Mouse (Mus musculus): ENCODE measurements at regions not wholly inside any gene's neighbourhood (a gene's known extent, or its start where the extent isn't known, plus 50 kb on each side); places are given as distances from the start of the nearest gene placed in this dataset.

GRCm38 (mm10) chr3:21479846-21480245, 596.6 kb upstream of the Tbl1xr1 start:
- Histone ChIP-seq H3K79me2 (ENCODE audit: control insufficient read depth, insufficient read depth, low read length, poor library complexity) (no peaks in the 10 kb centered on the region), H3K4me3 (ENCODE audit: control insufficient read depth in 1 of 2, insufficient read depth in 1 of 2, low read depth in 2 of 2, low read length in 2 of 2) (no peak overlapping the region), H3K9me3 (replicated peaks; ENCODE audit: insufficient read depth, low read length) (no peaks in the 10 kb centered on the region), H3K36me3 (ENCODE audit: control insufficient read depth in 1 of 2, insufficient read depth in 2 of 2, low read length in 2 of 2) (peaks cover 0 to 4% of the 10 kb centered on the region in 2 experiments; a peak in 2 of 4 replicates), H3K4me1 (ENCODE audit: control insufficient read depth in 1 of 2, insufficient read depth in 2 of 2, low read length in 2 of 2) (no peaks in the 10 kb centered on the region; a peak in 1 of 4 replicates), H3K9ac (ENCODE audit: control insufficient read depth, low read depth, low read length, poor library complexity, severe bottlenecking) (no peak overlapping the region), H3K27ac (ENCODE audit: control insufficient read depth, low read depth, low read length) (no peak overlapping the region), H3K27me3 (ENCODE audit: control insufficient read depth in 1 of 2, insufficient read depth in 2 of 2, low read length in 2 of 2) (no peaks in the 10 kb centered on the region)
- TF ChIP-seq SIN3A (IDR thresholded peaks at IDR 0.05; ENCODE audit: low read length) = no peak
- no peak for TF ChIP-seq E2F4 (IDR thresholded peaks at IDR 0.05; ENCODE audit: borderline replicate concordance, low read depth, low read length)
- DNase-seq (ENCODE audit: low read depth, low spot score) = no peak

GRCm38 (mm10) chr3:21484052-21484451, 592.4 kb upstream of the Tbl1xr1 start:
- H3K4me3 ChIP-seq (ENCODE audit: control insufficient read depth in 1 of 2, insufficient read depth in 1 of 2, low read depth in 2 of 2, low read length in 2 of 2) = no peak overlapping the region
- no peak for DNase-seq (ENCODE audit: low read depth, low spot score)
- H3K9ac ChIP-seq (ENCODE audit: control insufficient read depth, low read depth, low read length, poor library complexity, severe bottlenecking) = no peak overlapping the region
- no peak for TF ChIP-seq TBP (IDR thresholded peaks at IDR 0.05; ENCODE audit: low read depth, low read length)
- no peak for TF ChIP-seq TAL1 (IDR thresholded peaks at IDR 0.05; ENCODE audit: low read length)
- no peak for TF ChIP-seq POLR2A (IDR thresholded peaks at IDR 0.05; ENCODE audit: control insufficient read depth in 1 of 2, insufficient read depth in 1 of 2, low read depth in 1 of 2, low read length in 2 of 2, poor library complexity in 1 of 2)
- TF ChIP-seq MXI1 (IDR thresholded peaks at IDR 0.05; ENCODE audit: low read depth, low read length) = no peak
- TF ChIP-seq ZC3H11A (IDR thresholded peaks at IDR 0.05; ENCODE audit: low read depth, low read length) = no peak
- no peak for TF ChIP-seq CHD1 (IDR thresholded peaks at IDR 0.05; ENCODE audit: low read depth, low read length)
- no peak for TF ChIP-seq SMC3 (IDR thresholded peaks at IDR 0.05; ENCODE audit: low read depth, low read length)
- TF ChIP-seq MAFK (IDR thresholded peaks at IDR 0.05; ENCODE audit: borderline replicate concordance, low read depth, low read length) = no peak
- no peak for TF ChIP-seq KAT2A (conservative IDR thresholded peaks at IDR 0.05; ENCODE audit: low read depth, low read length)
- no peak for TF ChIP-seq MEF2A (IDR thresholded peaks at IDR 0.05; ENCODE audit: extremely low read depth, insufficient replicate concordance, low read depth, low read length, poor library complexity, severe bottlenecking)
- TF ChIP-seq MYB (IDR thresholded peaks at IDR 0.05; ENCODE audit: low read depth, low read length) = no peak
- TF ChIP-seq GATA1 (IDR thresholded peaks at IDR 0.05; ENCODE audit: low read depth, low read length) = no peak
- no peak for TF ChIP-seq CHD2 (IDR thresholded peaks at IDR 0.05; ENCODE audit: low read length)
- no peak for TF ChIP-seq GABPA (IDR thresholded peaks at IDR 0.05; ENCODE audit: low read depth, low read length)
- no peak for TF ChIP-seq JUND (IDR thresholded peaks at IDR 0.05; ENCODE audit: low read depth, low read length)
- TF ChIP-seq SIN3A (IDR thresholded peaks at IDR 0.05; ENCODE audit: low read length) = no peak
- no peaks in the 10 kb centered on the region for H3K79me2 ChIP-seq (ENCODE audit: control insufficient read depth, insufficient read depth, low read length, poor library complexity)
- H3K27me3 ChIP-seq (ENCODE audit: control insufficient read depth in 1 of 2, insufficient read depth in 2 of 2, low read length in 2 of 2) = no peaks in the 10 kb centered on the region
- no peaks in the 10 kb centered on the region; a peak in 1 of 4 replicates for H3K4me1 ChIP-seq (ENCODE audit: control insufficient read depth in 1 of 2, insufficient read depth in 2 of 2, low read length in 2 of 2)
- H3K36me3 ChIP-seq (ENCODE audit: control insufficient read depth in 1 of 2, insufficient read depth in 2 of 2, low read length in 2 of 2) = peaks cover 0 to under 1% of the 10 kb centered on the region in 2 experiments; a peak in 1 of 4 replicates
- no peak overlapping the region for H3K27ac ChIP-seq (ENCODE audit: control insufficient read depth, low read depth, low read length)
- H3K9me3 ChIP-seq (replicated peaks; ENCODE audit: insufficient read depth, low read length) = no peaks in the 10 kb centered on the region

All from MEL (cell line).